Mouse (Mus musculus): ENCODE measurements at regions not wholly inside any gene's neighbourhood (a gene's known extent, or its start where the extent isn't known, plus 50 kb on each side); places are given as distances from the start of the nearest gene placed in this dataset.

GRCm38 (mm10) chr11:6926036-6926435, 88.6 kb upstream of the Gm11983 start:
- TF ChIP-seq POLR2A (IDR thresholded peaks at IDR 0.05; ENCODE audit: insufficient read depth, low read length) (no peak), CTCF (IDR thresholded peaks at IDR 0.05; ENCODE audit: low read depth, low read length) (no peak), EP300 (IDR thresholded peaks at IDR 0.05; ENCODE audit: insufficient read depth, low read depth, low read length) (no peak)

Measured in ES-Bruce4 (cell line).